Mouse (Mus musculus) CH12.LX (cell line): Measurements from ENCODE around the gene Herc1. TPM values are rescaled to one million over a fixed set of nuclear protein-coding genes. Genes with fewer than 3 reads are reported as not detected.

Experiments used
- DNase-seq: peaks from one replicate; pipeline ENCODE4 v3.0.0-alpha.2; 2013; ENCODE audit errors: extremely low read depth
- H3K27ac ChIP-seq: 2 replicates; pipeline ENCODE4 v1.5.1; 2012; ENCODE audit warnings: low read depth, mild to moderate bottlenecking, control low read depth, moderate library complexity; ENCODE audit not compliant: insufficient read depth
- H3K27me3 ChIP-seq: replicated peaks from 2 replicates; pipeline ENCODE3; 2012; ENCODE audit warnings: inconsistent platforms
- H3K36me3 ChIP-seq, 2 experiments: replicated peaks in 1 of 2; 2 replicates each; pipeline versions ENCODE3 to v1.6.1; 2012; ENCODE audit warnings: inconsistent platforms in 1 of 2, low read length in 1 of 2, mild to moderate bottlenecking in 1 of 2, mixed read lengths in 1 of 2, moderate library complexity in 1 of 2; ENCODE audit not compliant: control insufficient read depth in 1 of 2, insufficient read depth in 1 of 2
- H3K4me1 ChIP-seq, 2 experiments: 2 replicates each; pipeline ENCODE4 v1.6.1; 2012; ENCODE audit warnings: inconsistent platforms in 1 of 2, moderate library complexity in 1 of 2; ENCODE audit not compliant: insufficient read depth in 2 of 2, control insufficient read depth in 1 of 2
- H3K4me2 ChIP-seq: 2 replicates; pipeline ENCODE4 v1.6.1; 2012; ENCODE audit warnings: low read depth, mild to moderate bottlenecking, control low read depth; ENCODE audit not compliant: poor library complexity, insufficient read depth, severe bottlenecking
- H3K4me3 ChIP-seq, 3 experiments: fragments of 150-350 bp in 1 of 3; sonication (generic) in 1 of 3; replicated peaks in 1 of 3; 2 replicates each; pipeline versions ENCODE3 to v1.5.1; 2011 to 2012; ENCODE audit warnings: low read depth in 2 of 3, low read length in 2 of 3, mild to moderate bottlenecking in 2 of 3, moderate library complexity in 2 of 3, control low read depth in 1 of 3, improper control_type of control experiment in 1 of 3, inconsistent platforms in 1 of 3, mixed read lengths in 1 of 3; ENCODE audit not compliant: poor library complexity in 1 of 3
- H3K79me2 ChIP-seq: replicated peaks from 2 replicates; pipeline ENCODE4 v1.6.1; 2012; ENCODE audit warnings: mild to moderate bottlenecking, moderate library complexity; ENCODE audit not compliant: control insufficient read depth, poor library complexity, insufficient read depth, severe bottlenecking; ENCODE audit errors: extremely low read depth
- H3K9ac ChIP-seq: 2 replicates; pipeline ENCODE4 v1.6.1; 2012; ENCODE audit warnings: low read depth, mild to moderate bottlenecking, control low read depth, moderate library complexity; ENCODE audit not compliant: insufficient read depth
- H3K9me3 ChIP-seq: replicated peaks from 2 replicates; pipeline ENCODE3; 2012; ENCODE audit warnings: low read length, inconsistent platforms, mixed read lengths
- BHLHE40 ChIP-seq: IDR thresholded peaks from 2 replicates; pipeline ENCODE4 v1.6.1; 2011; ENCODE audit warnings: mild to moderate bottlenecking, low read depth, low read length, improper control_type of control experiment
- CHD1 ChIP-seq: IDR thresholded peaks from 2 replicates; pipeline ENCODE4 v1.6.1; 2012; ENCODE audit warnings: low read depth, low read length, improper control_type of control experiment, inconsistent platforms
- CHD2 ChIP-seq: IDR thresholded peaks from 2 replicates; pipeline ENCODE4 v1.6.1; 2011; ENCODE audit warnings: low read length, improper control_type of control experiment
- E2F4 ChIP-seq: IDR thresholded peaks from 2 replicates; pipeline ENCODE4 v1.6.1; 2011; ENCODE audit warnings: low read depth, low read length, improper control_type of control experiment; ENCODE audit not compliant: insufficient replicate concordance
- ELF1 ChIP-seq: IDR thresholded peaks from 2 replicates; pipeline ENCODE4 v1.6.1; 2014; ENCODE audit warnings: low read depth, mild to moderate bottlenecking, inconsistent platforms, low read length, improper control_type of control experiment
- EP300 ChIP-seq: IDR thresholded peaks from 2 replicates; pipeline ENCODE4 v1.6.1; 2011; ENCODE audit warnings: low read length, improper control_type of control experiment
- ETS1 ChIP-seq: conservative IDR thresholded peaks from 2 replicates; pipeline ENCODE4 v1.6.1; 2012; ENCODE audit warnings: low read depth, mild to moderate bottlenecking, inconsistent platforms, low read length, improper control_type of control experiment, moderate library complexity
- HCFC1 ChIP-seq: IDR thresholded peaks from 2 replicates; pipeline ENCODE4 v1.6.1; 2012; ENCODE audit warnings: low read depth, mild to moderate bottlenecking, inconsistent platforms, low read length, improper control_type of control experiment
- IRF4 ChIP-seq: IDR thresholded peaks from 2 replicates; pipeline ENCODE4 v1.6.1; 2014; ENCODE audit warnings: low read depth, mild to moderate bottlenecking, inconsistent platforms, low read length, improper control_type of control experiment
- JUN ChIP-seq: IDR thresholded peaks from 2 replicates; pipeline ENCODE4 v1.6.1; 2011; ENCODE audit warnings: low read depth, mild to moderate bottlenecking, low read length, improper control_type of control experiment, moderate library complexity; ENCODE audit not compliant: insufficient read depth
- KAT2A ChIP-seq: IDR thresholded peaks from 2 replicates; pipeline ENCODE4 v1.6.1; 2012; ENCODE audit warnings: low read length, improper control_type of control experiment, inconsistent platforms; ENCODE audit not compliant: insufficient replicate concordance
- MAX ChIP-seq: IDR thresholded peaks from 2 replicates; pipeline ENCODE4 v1.6.1; 2011; ENCODE audit warnings: low read length, improper control_type of control experiment
- MAZ ChIP-seq: IDR thresholded peaks from 2 replicates; pipeline ENCODE4 v1.6.1; 2012; ENCODE audit warnings: low read depth, mild to moderate bottlenecking, inconsistent platforms, low read length, improper control_type of control experiment, moderate library complexity
- MEF2A ChIP-seq: IDR thresholded peaks from 2 replicates; pipeline ENCODE4 v1.6.1; 2014; ENCODE audit warnings: low read depth, mild to moderate bottlenecking, inconsistent platforms, low read length, improper control_type of control experiment, borderline replicate concordance
- MXI1 ChIP-seq: IDR thresholded peaks from 2 replicates; pipeline ENCODE4 v1.6.1; 2011; ENCODE audit warnings: mild to moderate bottlenecking, low read depth, low read length, improper control_type of control experiment
- MYC ChIP-seq: IDR thresholded peaks from 2 replicates; pipeline ENCODE4 v1.6.1; 2011; ENCODE audit warnings: low read depth, mild to moderate bottlenecking, improper control_type of control experiment, low read length
- NELFE ChIP-seq: IDR thresholded peaks from 2 replicates; pipeline ENCODE4 v1.6.1; 2011; ENCODE audit warnings: low read depth, low read length, improper control_type of control experiment
- POLR2A ChIP-seq: IDR thresholded peaks from 2 replicates; pipeline ENCODE4 v1.6.1; 2011; ENCODE audit warnings: low read depth, mild to moderate bottlenecking, improper control_type of control experiment, low read length
- POLR2AphosphoS2 ChIP-seq: IDR thresholded peaks from 2 replicates; pipeline ENCODE4 v1.6.1; 2011; ENCODE audit warnings: low read depth, low read length, improper control_type of control experiment
- RAD21 ChIP-seq: IDR thresholded peaks from 2 replicates; pipeline ENCODE4 v1.6.1; 2011; ENCODE audit warnings: low read depth, mild to moderate bottlenecking, low read length, improper control_type of control experiment, moderate library complexity
- SIN3A ChIP-seq: IDR thresholded peaks from 2 replicates; pipeline ENCODE4 v1.6.1; 2012; ENCODE audit warnings: low read length, improper control_type of control experiment, inconsistent platforms
- SMC3 ChIP-seq: IDR thresholded peaks from 2 replicates; pipeline ENCODE4 v1.6.1; 2011; ENCODE audit warnings: low read depth, low read length, improper control_type of control experiment
- TBP ChIP-seq: conservative IDR thresholded peaks from 2 replicates; pipeline ENCODE4 v1.6.1; 2011; ENCODE audit warnings: low read depth, low read length, improper control_type of control experiment
- TCF12 ChIP-seq: IDR thresholded peaks from 2 replicates; pipeline ENCODE4 v1.6.1; 2014; ENCODE audit warnings: low read depth, mild to moderate bottlenecking, inconsistent platforms, low read length, improper control_type of control experiment
- USF1 ChIP-seq: IDR thresholded peaks from 2 replicates; pipeline ENCODE4 v1.6.1; 2014; ENCODE audit warnings: low read depth, mild to moderate bottlenecking, inconsistent platforms, low read length, improper control_type of control experiment
- USF2 ChIP-seq: conservative IDR thresholded peaks from 2 replicates; pipeline ENCODE4 v1.6.1; 2011; ENCODE audit warnings: low read depth, low read length, improper control_type of control experiment
- ZC3H11A ChIP-seq: IDR thresholded peaks from 2 replicates; pipeline ENCODE4 v1.6.1; 2012; ENCODE audit warnings: low read depth, mild to moderate bottlenecking, inconsistent platforms, low read length, improper control_type of control experiment
- ZMIZ1 ChIP-seq: IDR thresholded peaks from 2 replicates; pipeline ENCODE4 v1.6.1; 2012; ENCODE audit warnings: low read depth, mild to moderate bottlenecking, inconsistent platforms, low read length, improper control_type of control experiment
- ZNF384 ChIP-seq: IDR thresholded peaks from 2 replicates; pipeline ENCODE4 v1.6.1; 2012; ENCODE audit warnings: low read depth, low read length, improper control_type of control experiment, inconsistent platforms
- dilution Hi-C: fragments of 300-500 bp; cut with MboI; formaldehyde crosslinking; loops from 2 replicates; pipeline ENCODE4 v1.14.3; 2020; ENCODE audit warnings: low sequenced_read_pairs; ENCODE audit not compliant: extremely low pct_unique_long_range_greater_than_20kb, extremely low pct_ligation_motif_present
- in situ Hi-C: fragments of 300-500 bp; cut with MboI; formaldehyde crosslinking; loops from 3 replicates; pipeline ENCODE4 v1.14.3; 2019; ENCODE audit warnings: low sequenced_read_pairs, low pct_ligation_motif_present, low pct_unique_long_range_greater_than_20kb, mixed read lengths
- polyA plus RNA-seq: library from polyadenylated mRNA; unstranded; fragments of >175 nt; gene quantifications from 2 replicates; pipeline ENCODE4 v1.2.1, GENCODE M21; 2012; ENCODE audit warnings: low read depth; ENCODE audit not compliant: insufficient read length
- total RNA-seq, 2 experiments: library from RNA; depleted of rRNA; stranded (reverse); fragments of 300-350 nt in 1 of 2; fragments of >200 nt in 1 of 2; gene quantifications; 2 replicates each; pipeline ENCODE4 v1.2.3; 2012 to 2014

Herc1 gene
- total and polyA plus RNA-seq, 3 experiments, result 33.2 to 45.2 (median 42.1) TPM

DNA sequence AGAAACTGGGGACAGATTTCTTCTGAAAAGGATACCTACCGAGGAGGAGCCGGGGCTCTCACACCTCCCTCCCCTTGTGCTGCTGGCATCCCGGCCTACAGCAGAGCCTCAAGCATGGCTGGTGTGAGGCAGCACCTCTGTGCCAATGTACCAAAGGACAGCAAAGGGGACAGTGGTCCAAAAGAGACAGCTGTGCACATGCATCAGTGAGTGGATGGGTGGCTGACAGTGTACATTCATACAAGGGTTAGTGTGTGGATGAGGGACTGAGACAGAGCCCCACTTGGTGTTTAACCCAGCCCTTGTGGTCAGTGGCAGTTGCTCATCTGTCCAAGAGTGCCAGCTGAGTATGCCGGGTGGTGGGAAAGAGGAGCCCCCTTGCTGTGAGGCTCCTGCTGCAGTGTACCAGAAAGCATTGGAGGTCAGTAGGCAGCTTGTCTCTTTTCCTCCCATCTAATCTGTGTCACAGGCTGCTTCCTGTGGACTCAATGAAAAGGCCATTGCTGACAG is 158.7 kb downstream of the Herc1 start:
- TF ChIP-seq CHD2 (no peak), ZNF384 (no peak), ZC3H11A (no peak), IRF4 (no peak), TCF12 (no peak), ELF1 (no peak), MEF2A (no peak), KAT2A (no peak), E2F4 (no peak), BHLHE40 (no peak), NELFE (no peak), POLR2AphosphoS2 (no peak), MAZ (no peak), HCFC1 (no peak), RAD21 (no peak)
- TF ChIP-seq, all 38 proteins: peak for 0
- peaks cover 42 to 84% of the 10 kb centered on the region in 2 experiments for H3K4me1 ChIP-seq
- in situ Hi-C loops, result loop anchor here (10.0 to 25.0 kb wide), 4 partner anchors 224 to 478 kb away; partner anchors contain the start of genes Aph1b, Ciao2a, Gm10647 and Lactb
- peaks cover 35 to 60% of the 10 kb centered on the region in 2 experiments for H3K36me3 ChIP-seq
- H3K9ac ChIP-seq, result no peak overlapping the region
- H3K27me3 ChIP-seq, result no peaks in the 10 kb centered on the region
- dilution Hi-C loops, result no loop called here
- no peak for DNase-seq
- H3K27ac ChIP-seq, result peak overlapping the region; percentile 41
- H3K9me3 ChIP-seq, result no peaks in the 10 kb centered on the region
- no peak overlapping the region for H3K4me3 ChIP-seq
- H3K79me2 ChIP-seq, result no peaks in the 10 kb centered on the region
- H3K4me2 ChIP-seq, result no peak overlapping the region

DNA sequence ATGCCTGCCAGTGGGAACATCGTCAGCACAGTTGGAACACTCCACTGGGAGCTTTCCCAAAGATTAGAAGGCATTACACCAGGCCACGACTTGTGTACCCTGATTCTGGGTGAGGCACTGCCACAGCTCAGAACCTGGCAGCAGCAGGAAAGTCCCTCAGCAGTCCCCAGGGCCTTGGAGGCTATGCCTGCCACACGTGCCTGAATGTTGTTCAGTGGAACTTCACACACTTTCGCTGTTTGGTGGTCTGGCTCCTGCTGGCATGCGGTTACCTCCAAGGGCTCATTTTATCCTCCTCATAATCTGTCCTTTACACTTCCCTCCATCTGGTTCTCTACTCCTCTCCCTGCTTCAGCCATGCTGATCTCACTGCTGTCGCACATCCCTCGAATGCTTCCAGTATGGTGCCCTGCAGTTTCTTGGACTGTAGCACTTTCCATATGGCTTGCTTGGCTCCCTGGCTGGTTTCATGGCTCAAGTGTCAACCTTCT is 160.1 kb downstream of the Herc1 start:
- H3K36me3 ChIP-seq, result peaks cover 29 to 62% of the 10 kb centered on the region in 2 experiments
- H3K4me3 ChIP-seq, result no peak overlapping the region
- no peaks in the 10 kb centered on the region for H3K27me3 ChIP-seq
- peak; percentile 51 for DNase-seq
- in situ Hi-C loops, result loop anchor here (10.0 to 25.0 kb wide), 4 partner anchors 194 to 477 kb away; partner anchors contain the start of genes Aph1b, Ciao2a, Gm10647 and Lactb
- dilution Hi-C loops, result no loop called here
- H3K9ac ChIP-seq, result peak overlapping the region; percentile 24; the same call in 1 of the 2 replicates
- H3K79me2 ChIP-seq, result no peaks in the 10 kb centered on the region
- no peaks in the 10 kb centered on the region for H3K9me3 ChIP-seq
- TF ChIP-seq SIN3A, result peak; percentile 63; the same call in 1 of the 2 replicates
- TF ChIP-seq RAD21, result no peak
- no peak for TF ChIP-seq ZC3H11A
- TF ChIP-seq NELFE, result peak; percentile 20; the same call in 1 of the 2 replicates
- no peak for TF ChIP-seq CHD1
- TF ChIP-seq USF1, result no peak
- no peak for TF ChIP-seq ZNF384
- peak; percentile 68 for TF ChIP-seq ETS1
- no peak for TF ChIP-seq POLR2AphosphoS2
- TF ChIP-seq KAT2A, result peak; percentile 5; the same call in 1 of the 2 replicates
- no peak for TF ChIP-seq MAZ
- TF ChIP-seq MAX, result peak; percentile 87
- TF ChIP-seq JUN, result no peak
- TF ChIP-seq TCF12, result peak; percentile 46; the same call in 1 of the 2 replicates
- no peak for TF ChIP-seq USF2
- TF ChIP-seq ZMIZ1, result no peak
- TF ChIP-seq E2F4, result no peak
- peak; percentile 88 for TF ChIP-seq MYC
- peak; percentile 92 for TF ChIP-seq BHLHE40
- TF ChIP-seq SMC3, result no peak
- TF ChIP-seq TBP, result 0 out of 2 replicates have a peak, but pooled peaks have one; percentile 20
- no peak; the same call in 1 of the 2 replicates for TF ChIP-seq POLR2A
- TF ChIP-seq EP300, result peak; percentile 62; the same call in 1 of the 2 replicates
- peak; percentile 52 for TF ChIP-seq IRF4
- TF ChIP-seq MXI1, result peak; percentile 37; the same call in 1 of the 2 replicates
- H3K4me2 ChIP-seq, result peak overlapping the region; percentile 17; the same call in 1 of the 2 replicates
- peaks cover 33 to 81% of the 10 kb centered on the region in 2 experiments for H3K4me1 ChIP-seq
- H3K27ac ChIP-seq, result peak overlapping the region; percentile 84
